Mouse (Mus musculus) neural tube, embryonic 10.5 days (tissue): ENCODE results near the gene Slc30a9.
A peak's percentile ranks its signal among the peaks of the same experiment; 100 is the strongest.

Source experiments
- DNase-seq: peaks from one replicate; pipeline ENCODE4 v3.0.0-alpha.2; 2017; ENCODE audit warnings: low spot score; ENCODE audit errors: extremely low spot score

The Slc30a9 gene

GRCm38 (mm10) chr5:67306698-67307521, at the start of gene Slc30a9:
Gene Slc30a9 (plus strand): TSS chr5:67306955.
- peak; percentile 95 for DNase-seq

- no peak for DNase-seq
Observed at GRCm38 (mm10) chr5:67258473-67258872, 48.3 kb upstream of the Slc30a9 start.

- DNase-seq, result no peak
Observed at GRCm38 (mm10) chr5:67260159-67260530, 46.6 kb upstream of the Slc30a9 start.

GRCm38 (mm10) chr5:67260531-67261371, 46.0 kb upstream of the Slc30a9 start, which contains the start of gene Tmem33:
Gene Tmem33 (plus strand): TSS chr5:67260565.
- peak; percentile 92 for DNase-seq

GRCm38 (mm10) chr5:67262964-67263363, 43.8 kb upstream of the Slc30a9 start:
- DNase-seq, result no peak

GRCm38 (mm10) chr5:67266106-67266505, 40.6 kb upstream of the Slc30a9 start:
- DNase-seq, result no peak

GRCm38 (mm10) chr5:67269309-67269708, 37.4 kb upstream of the Slc30a9 start:
- DNase-seq, result no peak

- no peak for DNase-seq
Observed at GRCm38 (mm10) chr5:67279407-67279806, 27.3 kb upstream of the Slc30a9 start.

- DNase-seq, result no peak
Observed at GRCm38 (mm10) chr5:67279840-67280239, 26.9 kb upstream of the Slc30a9 start.

- no peak for DNase-seq
Observed at GRCm38 (mm10) chr5:67280400-67280799, 26.4 kb upstream of the Slc30a9 start.

- DNase-seq, result no peak
Observed at GRCm38 (mm10) chr5:67295029-67295428, 11.7 kb upstream of the Slc30a9 start.

GRCm38 (mm10) chr5:67295682-67296081, 11.1 kb upstream of the Slc30a9 start:
- no peak for DNase-seq

GRCm38 (mm10) chr5:67296171-67296570, 10.6 kb upstream of the Slc30a9 start:
- DNase-seq, result no peak

GRCm38 (mm10) chr5:67297026-67297813, 9.5 kb upstream of the Slc30a9 start:
- no peak for DNase-seq

GRCm38 (mm10) chr5:67299847-67300412, 6.8 kb upstream of the Slc30a9 start:
- no peak for DNase-seq

GRCm38 (mm10) chr5:67300926-67301597, 5.7 kb upstream of the Slc30a9 start:
- no peak for DNase-seq

GRCm38 (mm10) chr5:67301722-67302331, 4.9 kb upstream of the Slc30a9 start:
- no peak for DNase-seq

- no peak for DNase-seq
Observed at GRCm38 (mm10) chr5:67303816-67304215, 2.9 kb upstream of the Slc30a9 start.

- no peak for DNase-seq
Observed at GRCm38 (mm10) chr5:67307659-67308222, 986 bp downstream of the Slc30a9 start.
